Mouse (Mus musculus): Measurements from ENCODE around the gene Abca2.

Abca2 gene

GRCm38 (mm10) chr2:25492988-25493387, 64.5 kb downstream of the Abca2 start:
- no peak for DNase-seq (ENCODE audit: low read depth in 2 of 2, low spot score in 2 of 2)

DNA sequence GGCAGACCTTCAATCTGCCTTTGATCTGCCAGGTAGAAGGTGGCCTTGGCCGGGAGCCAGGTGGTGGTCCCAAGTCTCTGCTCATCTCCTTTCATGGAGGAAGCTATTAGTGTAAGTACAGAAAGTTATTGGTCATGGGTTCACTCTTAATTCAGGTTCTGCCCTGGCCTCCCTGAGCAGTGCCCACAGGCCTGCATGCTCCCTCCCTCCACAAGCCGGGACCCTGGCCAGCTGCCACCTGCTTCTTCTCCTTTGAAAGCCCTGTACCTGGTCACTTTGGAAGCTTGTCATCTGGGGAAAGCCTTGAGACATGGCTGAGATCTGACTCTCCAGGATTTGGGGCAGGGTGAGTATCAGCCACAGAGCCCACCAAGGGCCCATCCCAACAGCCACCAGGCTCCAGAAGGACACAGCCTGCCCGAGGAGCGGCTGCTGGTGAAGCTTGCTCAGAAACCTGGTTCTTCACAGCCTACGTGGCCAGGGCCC, 65.0 kb downstream of the Abca2 start, which contains the start of gene Lcn12:
Gene Lcn12, minus strand, starts transcription at position 436 of the 486 bp plus-strand sequence.
- DNase-seq (ENCODE audit: low read depth in 2 of 2, low spot score in 2 of 2): no peak

- no peak for DNase-seq (ENCODE audit: low read depth in 2 of 2, low spot score in 2 of 2)
These were observed 68.0 kb downstream of the Abca2 start for GRCm38 (mm10) chr2:25496462-25496861.
